In genomic region chr17:62734067-62734466, GRCm38 (mm10) we compare ENCODE assay signal across 24 mouse cellular contexts.
DNase-seq lines count a peak whose midpoint lies in the region; ATAC-seq lines count a peak whose summit lies in the region.
"Had no signal": no experiment of that assay in that cellular context is flagged by ENCODE, and none has a peak within 500 bp of the region (broad histone marks: within the 10 kb centered on the region; RNA-seq: fewer than 3 reads in every experiment).

No protein-coding gene starts in this region.

- no peak overlapping the region for H3K4me2 ChIP-seq in hindbrain, embryonic 11.5 days (replicated peaks; ENCODE audit: low read depth, low read length)
- no peak overlapping the region for H3K4me2 ChIP-seq in hindbrain, embryonic 16.5 days (ENCODE audit: low read length)
- no peak overlapping the region for H3K4me2 ChIP-seq in midbrain, embryonic 13.5 days (replicated peaks)
- no peak overlapping the region for H3K4me2 ChIP-seq in hindbrain, embryonic 14.5 days (replicated peaks)
- H3K4me2 ChIP-seq: embryonic facial prominence, embryonic 13.5 days; heart, embryonic 13.5 days; limb, embryonic 15.5 days had no signal

- H3K4me3 ChIP-seq in hindbrain, embryonic 11.5 days (ENCODE audit: low read depth, low read length): no peak overlapping the region
- no peak overlapping the region for H3K4me3 ChIP-seq in hindbrain, embryonic 16.5 days (ENCODE audit: low read length)
- no peak overlapping the region for H3K4me3 ChIP-seq in midbrain, embryonic 13.5 days (replicated peaks)
- H3K4me3 ChIP-seq in midbrain, embryonic 10.5 days: no peak overlapping the region
- no peak overlapping the region for H3K4me3 ChIP-seq in hindbrain, embryonic 14.5 days (replicated peaks; ENCODE audit: low read length)
- H3K4me3 ChIP-seq: embryonic facial prominence, embryonic 13.5 days; erythroblast, embryonic 14.5 days; heart, embryonic 13.5 days; limb, embryonic 15.5 days; neural tube, embryonic 12.5 days had no signal

- 34% methylated on average over 4 of the region's 4 CpGs for WGBS in hindbrain, embryonic 11.5 days
- WGBS in hindbrain, embryonic 16.5 days: 35% methylated on average over 4 of the region's 4 CpGs
- WGBS in midbrain, embryonic 13.5 days: 18% methylated on average over 4 of the region's 4 CpGs
- 33% methylated on average over 4 of the region's 4 CpGs for WGBS in midbrain, embryonic 10.5 days
- 23% methylated on average over 4 of the region's 4 CpGs for WGBS in hindbrain, embryonic 14.5 days

- H3K36me3 ChIP-seq in hindbrain, embryonic 11.5 days (ENCODE audit: control insufficient read depth, insufficient read depth, low read length): no peaks in the 10 kb centered on the region
- no peaks in the 10 kb centered on the region for H3K36me3 ChIP-seq in hindbrain, embryonic 16.5 days (ENCODE audit: control insufficient read depth, insufficient read depth, low read length)
- H3K36me3 ChIP-seq in midbrain, embryonic 13.5 days: no peaks in the 10 kb centered on the region
- H3K36me3 ChIP-seq in midbrain, embryonic 10.5 days: no peaks in the 10 kb centered on the region
- no peaks in the 10 kb centered on the region for H3K36me3 ChIP-seq in hindbrain, embryonic 14.5 days (replicated peaks; ENCODE audit: control insufficient read depth, insufficient read depth)
- H3K36me3 ChIP-seq: limb, embryonic 15.5 days; neural tube, embryonic 12.5 days had no signal

- no peaks in the 10 kb centered on the region for H3K9me3 ChIP-seq in hindbrain, embryonic 11.5 days (ENCODE audit: control insufficient read depth, low read length)
- H3K9me3 ChIP-seq in hindbrain, embryonic 16.5 days (ENCODE audit: control insufficient read depth, low read length): peaks cover 3% of the 10 kb centered on the region; the same call in 1 of the 2 replicates
- H3K9me3 ChIP-seq in midbrain, embryonic 13.5 days: peaks cover 3% of the 10 kb centered on the region; the same call in 1 of the 2 replicates
- no peaks in the 10 kb centered on the region for H3K9me3 ChIP-seq in midbrain, embryonic 10.5 days (replicated peaks)
- H3K9me3 ChIP-seq in hindbrain, embryonic 14.5 days (ENCODE audit: control insufficient read depth, low read length): peaks cover 5% of the 10 kb centered on the region; the same call in 1 of the 2 replicates
- H3K9me3 ChIP-seq: limb, embryonic 15.5 days; neural tube, embryonic 12.5 days had no signal

- H3K9ac ChIP-seq in hindbrain, embryonic 11.5 days (ENCODE audit: low read depth, low read length): no peak overlapping the region
- no peak overlapping the region for H3K9ac ChIP-seq in hindbrain, embryonic 16.5 days (ENCODE audit: low read depth, low read length)
- no peak overlapping the region for H3K9ac ChIP-seq in midbrain, embryonic 13.5 days (replicated peaks)
- no peak overlapping the region for H3K9ac ChIP-seq in hindbrain, embryonic 14.5 days
- H3K9ac ChIP-seq: embryonic facial prominence, embryonic 13.5 days; heart, embryonic 13.5 days; limb, embryonic 15.5 days; liver, embryonic 14.5 days; neural tube, embryonic 12.5 days had no signal

- DNase-seq in hindbrain, embryonic 11.5 days (ENCODE audit: low spot score): peak; percentile 32
- DNase-seq in midbrain, embryonic 10.5 days (ENCODE audit: low spot score): no peak
- DNase-seq in hindbrain, embryonic 14.5 days (ENCODE audit: low spot score): no peak
- DNase-seq in kidney, postnatal 36 days: no peak
- no peak for DNase-seq in B cell, adult 2 months
- DNase-seq: adrenal gland, postnatal 10 days; cerebellum, adult 8-10 months; cerebellum, postnatal 36 days; embryo, embryonic 11 days; gastrocnemius, postnatal 25 days; heart, adult 18-20 months; kidney, adult 11 months; left cerebral cortex, postnatal 4 days; right cerebral cortex, adult 18-20 months; right cerebral cortex, postnatal 4 days; thymus, postnatal 36 days had no signal

- H3K4me1 ChIP-seq in hindbrain, embryonic 11.5 days (replicated peaks; ENCODE audit: control insufficient read depth, insufficient read depth, low read length): peaks cover 13% of the 10 kb centered on the region
- H3K4me1 ChIP-seq in hindbrain, embryonic 16.5 days (ENCODE audit: control insufficient read depth, insufficient read depth, low read depth, low read length): peaks cover 13% of the 10 kb centered on the region
- H3K4me1 ChIP-seq in midbrain, embryonic 13.5 days (replicated peaks): peaks cover 58% of the 10 kb centered on the region
- H3K4me1 ChIP-seq in midbrain, embryonic 10.5 days: peaks cover 68% of the 10 kb centered on the region
- H3K4me1 ChIP-seq in hindbrain, embryonic 14.5 days (replicated peaks; ENCODE audit: control insufficient read depth, insufficient read depth, low read length): peaks cover 36% of the 10 kb centered on the region

- H3K27ac ChIP-seq in hindbrain, embryonic 11.5 days (ENCODE audit: low read depth, low read length): no peak overlapping the region
- no peak overlapping the region for H3K27ac ChIP-seq in hindbrain, embryonic 16.5 days (ENCODE audit: low read depth, low read length)
- H3K27ac ChIP-seq in midbrain, embryonic 13.5 days: 0 out of 2 replicates have a peak overlapping the region, but pooled peaks have one; percentile 16
- no peak overlapping the region for H3K27ac ChIP-seq in midbrain, embryonic 10.5 days (replicated peaks)
- no peak overlapping the region for H3K27ac ChIP-seq in hindbrain, embryonic 14.5 days
- H3K27ac ChIP-seq: embryonic facial prominence, embryonic 13.5 days; limb, embryonic 15.5 days; liver, embryonic 14.5 days; neural tube, embryonic 12.5 days had no signal

- H3K27me3 ChIP-seq in hindbrain, embryonic 11.5 days (ENCODE audit: control insufficient read depth, insufficient read depth, low read length): no peaks in the 10 kb centered on the region
- no peaks in the 10 kb centered on the region for H3K27me3 ChIP-seq in hindbrain, embryonic 16.5 days (replicated peaks; ENCODE audit: control insufficient read depth, insufficient read depth, low read length)
- H3K27me3 ChIP-seq in midbrain, embryonic 13.5 days: no peaks in the 10 kb centered on the region
- H3K27me3 ChIP-seq in midbrain, embryonic 10.5 days (ENCODE audit: low read depth, poor library complexity, severe bottlenecking): peaks cover 21% of the 10 kb centered on the region
- no peaks in the 10 kb centered on the region for H3K27me3 ChIP-seq in hindbrain, embryonic 14.5 days (ENCODE audit: control insufficient read depth, insufficient read depth, low read length)
- H3K27me3 ChIP-seq: embryonic facial prominence, embryonic 13.5 days; heart, embryonic 13.5 days; limb, embryonic 15.5 days; neural tube, embryonic 12.5 days had no signal

- ATAC-seq in hindbrain, embryonic 11.5 days (ENCODE audit: low FRiP score): peak; percentile 67
- no peak for ATAC-seq in hindbrain, embryonic 16.5 days
- ATAC-seq in midbrain, embryonic 13.5 days: peak; percentile 65; the same call in 1 of the 2 replicates
- ATAC-seq in hindbrain, embryonic 14.5 days (ENCODE audit: low FRiP score): peak; percentile 41; the same call in 1 of the 2 replicates
